Comparison of ENCODE assay signal across 22 mouse cellular contexts in genomic region chr7:113728926-113729325, GRCm38 (mm10). TPM values are rescaled to one million over a fixed set of nuclear protein-coding genes. Genes with fewer than 3 reads are reported as not detected.
"Had no signal": no experiment of that assay in that cellular context is flagged by ENCODE, and none has a peak within 500 bp of the region (broad histone marks: within the 10 kb centered on the region; RNA-seq: fewer than 3 reads in every experiment).

No protein-coding gene starts in this region.

- H3K27me3 ChIP-seq: heart, embryonic 12.5 days; hindbrain, embryonic 15.5 days; intestine, embryonic 15.5 days; limb, embryonic 13.5 days; limb, embryonic 15.5 days; liver, embryonic 12.5 days had no signal

- H3K4me2 ChIP-seq: heart, embryonic 12.5 days; hindbrain, embryonic 13.5 days; hindbrain, embryonic 15.5 days; intestine, embryonic 15.5 days; limb, embryonic 13.5 days; limb, embryonic 15.5 days; liver, embryonic 12.5 days had no signal

- H3K9me3 ChIP-seq: heart, embryonic 10.5 days; heart, embryonic 12.5 days; hindbrain, embryonic 13.5 days; hindbrain, embryonic 15.5 days; intestine, embryonic 15.5 days; limb, embryonic 13.5 days; limb, embryonic 15.5 days; liver, embryonic 12.5 days had no signal

- ATAC-seq: inflammation-experienced regulatory T-cells, adult 6 months; intestine, embryonic 15.5 days; intestine, postnatal 0 days; liver, embryonic 12.5 days had no signal

- H3K4me3 ChIP-seq: gastrocnemius, adult 2 months; heart, embryonic 10.5 days; heart, embryonic 12.5 days; hindbrain, embryonic 13.5 days; hindbrain, embryonic 15.5 days; intestine, embryonic 15.5 days; limb, embryonic 13.5 days; limb, embryonic 15.5 days; liver, embryonic 12.5 days had no signal

- H3K27ac ChIP-seq: gastrocnemius, adult 2 months; heart, embryonic 10.5 days; hindbrain, embryonic 13.5 days; hindbrain, embryonic 15.5 days; intestine, embryonic 15.5 days; limb, embryonic 13.5 days; limb, embryonic 15.5 days; liver, embryonic 12.5 days; liver, embryonic 14.5 days had no signal

- H3K9ac ChIP-seq: heart, embryonic 12.5 days; hindbrain, embryonic 13.5 days; hindbrain, embryonic 15.5 days; intestine, embryonic 15.5 days; limb, embryonic 13.5 days; limb, embryonic 15.5 days; liver, embryonic 12.5 days; liver, embryonic 14.5 days had no signal

- H3K4me1 ChIP-seq: heart, embryonic 10.5 days; heart, embryonic 12.5 days; intestine, embryonic 15.5 days; limb, embryonic 13.5 days; limb, embryonic 15.5 days; liver, embryonic 12.5 days had no signal

- H3K36me3 ChIP-seq: heart, embryonic 10.5 days; heart, embryonic 12.5 days; hindbrain, embryonic 13.5 days; hindbrain, embryonic 15.5 days; intestine, embryonic 15.5 days; limb, embryonic 13.5 days; limb, embryonic 15.5 days; liver, embryonic 12.5 days had no signal

- DNase-seq: gastrocnemius, adult 2 months; gastrocnemius, postnatal 10 days; gastrocnemius, postnatal 25 days; kidney, adult 18-20 months; kidney, adult 8-10 months; kidney, postnatal 10 days; kidney, postnatal 36 days; layer of hippocampus, adult 9-11 months; layer of hippocampus, postnatal 36 days; left cerebral cortex, postnatal 4 days had no signal

RNA-seq across cellular contexts. Expression of gene Spon1, which starts 36.9 kb away (rescaled TPM):
- total RNA-seq: granulocyte monocyte progenitor cell, adult 5-6 weeks had no signal
